Mouse (Mus musculus) intestine, embryonic 14.5 days (tissue): Measurements from ENCODE around the gene Nod1. TPM values are rescaled to one million over a fixed set of nuclear protein-coding genes. Genes with fewer than 3 reads are reported as not detected.

ENCODE experiments used
- ATAC-seq: fragments of 200-750 bp; cut with Nextera tagmentation; replicated peaks from 2 replicates; pipeline ENCODE4 v1.8.0; 2017; ENCODE audit warnings: low read depth, moderate number of reproducible peaks, moderate TSS enrichment, moderate library complexity; ENCODE audit not compliant: low FRiP score, low TSS enrichment
- DNase-seq: peaks from one replicate; pipeline ENCODE4 v3.0.0-alpha.2; 2018; ENCODE audit warnings: low spot score
- H3K27ac ChIP-seq: fragments of 300-500 bp; sonication (generic); 2 replicates; pipeline ENCODE4 v1.5.1; 2014; ENCODE audit warnings: low read depth, mild to moderate bottlenecking, control low read depth
- H3K27me3 ChIP-seq: fragments of 300-500 bp; sonication (generic); replicated peaks from 2 replicates; pipeline ENCODE4 v1.6.1; 2014; ENCODE audit warnings: low read length, control low read depth; ENCODE audit not compliant: control insufficient read depth, insufficient read depth
- H3K36me3 ChIP-seq: fragments of 300-500 bp; sonication (generic); 2 replicates; pipeline ENCODE4 v1.6.1; 2014; ENCODE audit warnings: low read length, control low read depth; ENCODE audit not compliant: control insufficient read depth, insufficient read depth
- H3K4me1 ChIP-seq: fragments of 300-500 bp; sonication (generic); replicated peaks from 2 replicates; pipeline ENCODE4 v1.6.1; 2014; ENCODE audit warnings: low read length, control low read depth, mixed read lengths; ENCODE audit not compliant: control insufficient read depth, insufficient read depth
- H3K4me2 ChIP-seq: fragments of 300-500 bp; sonication (generic); 2 replicates; pipeline ENCODE4 v1.6.1; 2014; ENCODE audit warnings: low read length
- H3K4me3 ChIP-seq: fragments of 300-500 bp; sonication (generic); 2 replicates; pipeline ENCODE4 v1.5.1; 2014; ENCODE audit warnings: low read depth, low read length, control low read depth, mixed read lengths
- H3K9ac ChIP-seq: fragments of 300-500 bp; sonication (generic); 2 replicates; pipeline ENCODE4 v1.6.1; 2014; ENCODE audit warnings: mild to moderate bottlenecking, low read length
- H3K9me3 ChIP-seq: fragments of 300-500 bp; sonication (generic); 2 replicates; pipeline ENCODE4 v1.6.1; 2016; ENCODE audit warnings: low read length, control low read depth; ENCODE audit not compliant: control insufficient read depth
- WGBS: fragments of 180-500 bp; shearing (Covaris S2); extraction: QIAGEN DNeasy Blood & Tissue Kit; methylation state at CpG from one replicate; pipeline ENCODE4 v1.1.7; 2014; 5-methylcytosine and 5-hydroxymethylcytosine counted together
- polyA plus RNA-seq: library from polyadenylated mRNA; unstranded; fragments of >200 nt; fragmentation: Nextera tagmentation; extraction: Ambion mirVana; gene quantifications from 2 replicates; pipeline ENCODE4 v1.2.1, GENCODE M21; 2014

Nod1 gene
- polyA plus RNA-seq, result 5.6 and 6.7 TPM in 2 replicates

- Histone ChIP-seq H3K36me3 (no peaks in the 10 kb centered on the region), H3K9me3 (no peaks in the 10 kb centered on the region), H3K9ac (peak within 1 kb of the TSS; percentile 47), H3K4me1 (0 out of 2 replicates have a peak, but pooled peaks cover 6% of the 10 kb centered on the region), H3K4me2 (peak within 1 kb of the TSS; percentile 83), H3K27ac (peak within 1 kb of the TSS; percentile 2; the same call in 1 of the 2 replicates), H3K27me3 (0 out of 2 replicates have a peak, but pooled peaks cover 4% of the 10 kb centered on the region), H3K4me3 (peak within 1 kb of the TSS; percentile 61)
- ATAC-seq, result peak; percentile 72
- WGBS, result 1% methylated on average over 49 of the region's 53 CpGs
- peak; percentile 88 for DNase-seq
Measured at GRCm38 (mm10) chr6:54972111-54972928, at the start of gene Nod1. Nod1 (minus strand) TSS chr6:54972612.

- Histone ChIP-seq H3K27me3 (no peaks in the 10 kb centered on the region), H3K36me3 (no peaks in the 10 kb centered on the region), H3K4me2 (no peak overlapping the region), H3K27ac (no peak overlapping the region), H3K9ac (no peak overlapping the region), H3K4me3 (no peak overlapping the region), H3K4me1 (no peaks in the 10 kb centered on the region), H3K9me3 (no peaks in the 10 kb centered on the region)
- ATAC-seq, result no peak
- DNase-seq, result no peak
- 88% methylated on average over 7 of the region's 7 CpGs for WGBS
Measured at GRCm38 (mm10) chr6:55021806-55022205, 49.4 kb upstream of the Nod1 start.

- no peak for ATAC-seq
- no peak overlapping the region for H3K4me2 ChIP-seq
- H3K36me3 ChIP-seq, result no peaks in the 10 kb centered on the region
- H3K4me3 ChIP-seq, result no peak overlapping the region
- 50% methylated on average over 2 of the region's 2 CpGs for WGBS
- no peaks in the 10 kb centered on the region for H3K27me3 ChIP-seq
- no peaks in the 10 kb centered on the region for H3K9me3 ChIP-seq
- DNase-seq, result no peak
- H3K27ac ChIP-seq, result no peak overlapping the region
- H3K9ac ChIP-seq, result no peak overlapping the region
- no peaks in the 10 kb centered on the region for H3K4me1 ChIP-seq
Measured at GRCm38 (mm10) chr6:55018417-55018816, 46.0 kb upstream of the Nod1 start.

- H3K36me3 ChIP-seq, result no peaks in the 10 kb centered on the region
- WGBS, result 25% methylated on average over 15 of the region's 15 CpGs
- H3K4me2 ChIP-seq, result peak overlapping the region; percentile 1; the same call in 1 of the 2 replicates
- H3K27me3 ChIP-seq, result no peaks in the 10 kb centered on the region
- no peaks in the 10 kb centered on the region for H3K4me1 ChIP-seq
- peak; percentile 78 for DNase-seq
- ATAC-seq, result peak; percentile 64; the same call in 1 of the 2 replicates
- H3K9me3 ChIP-seq, result no peaks in the 10 kb centered on the region
- no peak overlapping the region for H3K9ac ChIP-seq
- H3K4me3 ChIP-seq, result no peak overlapping the region
- H3K27ac ChIP-seq, result no peak overlapping the region
Measured at GRCm38 (mm10) chr6:55016710-55017583, 44.5 kb upstream of the Nod1 start.

- no peaks in the 10 kb centered on the region for H3K36me3 ChIP-seq
- H3K4me3 ChIP-seq, result no peak overlapping the region
- ATAC-seq (peak; percentile 68), DNase-seq (no peak)
- no peak overlapping the region for H3K9ac ChIP-seq
- no peak overlapping the region for H3K4me2 ChIP-seq
- H3K4me1 ChIP-seq, result no peaks in the 10 kb centered on the region
- no peak overlapping the region for H3K27ac ChIP-seq
- no peaks in the 10 kb centered on the region for H3K9me3 ChIP-seq
- no peaks in the 10 kb centered on the region for H3K27me3 ChIP-seq
- 12% methylated on average over 5 of the region's 5 CpGs for WGBS
Measured at GRCm38 (mm10) chr6:55016236-55016635, 43.8 kb upstream of the Nod1 start.

- no peak overlapping the region for H3K4me2 ChIP-seq
- no peaks in the 10 kb centered on the region for H3K9me3 ChIP-seq
- H3K4me1 ChIP-seq, result no peaks in the 10 kb centered on the region
- no peak overlapping the region for H3K4me3 ChIP-seq
- DNase-seq (no peak), ATAC-seq (no peak)
- no peak overlapping the region for H3K9ac ChIP-seq
- 92% methylated on average over 3 of the region's 3 CpGs for WGBS
- no peaks in the 10 kb centered on the region for H3K27me3 ChIP-seq
- no peaks in the 10 kb centered on the region for H3K36me3 ChIP-seq
- no peak overlapping the region for H3K27ac ChIP-seq
Measured at GRCm38 (mm10) chr6:55014184-55014583, 41.8 kb upstream of the Nod1 start.

GRCm38 (mm10) chr6:55012516-55012915 lies 40.1 kb upstream of the Nod1 start:
- Histone ChIP-seq H3K36me3 (no peaks in the 10 kb centered on the region), H3K9me3 (no peaks in the 10 kb centered on the region), H3K4me2 (no peak overlapping the region), H3K27ac (no peak overlapping the region), H3K27me3 (no peaks in the 10 kb centered on the region), H3K4me1 (no peaks in the 10 kb centered on the region), H3K4me3 (no peak overlapping the region), H3K9ac (no peak overlapping the region)
- ATAC-seq, result no peak
- 69% methylated on average over 7 of the region's 7 CpGs for WGBS
- no peak for DNase-seq

GRCm38 (mm10) chr6:55010330-55011091 lies 38.1 kb upstream of the Nod1 start:
- Histone ChIP-seq H3K27me3 (no peaks in the 10 kb centered on the region), H3K27ac (no peak overlapping the region), H3K9ac (no peak overlapping the region), H3K4me3 (no peak overlapping the region), H3K36me3 (no peaks in the 10 kb centered on the region), H3K9me3 (no peaks in the 10 kb centered on the region), H3K4me2 (no peak overlapping the region), H3K4me1 (no peaks in the 10 kb centered on the region)
- WGBS, result 71% methylated on average over 4 of the region's 4 CpGs
- DNase-seq (no peak), ATAC-seq (0 out of 2 replicates have a peak, but pooled peaks have one; percentile 36)
